Mouse (Mus musculus) testis, postnatal 10 days (tissue): ENCODE data around the gene G430095P16Rik.

ENCODE experiments used
- DNase-seq: peaks from one replicate; pipeline ENCODE4 v3.0.0; 2021; ENCODE audit warnings: low spot score

Gene G430095P16Rik

DNA sequence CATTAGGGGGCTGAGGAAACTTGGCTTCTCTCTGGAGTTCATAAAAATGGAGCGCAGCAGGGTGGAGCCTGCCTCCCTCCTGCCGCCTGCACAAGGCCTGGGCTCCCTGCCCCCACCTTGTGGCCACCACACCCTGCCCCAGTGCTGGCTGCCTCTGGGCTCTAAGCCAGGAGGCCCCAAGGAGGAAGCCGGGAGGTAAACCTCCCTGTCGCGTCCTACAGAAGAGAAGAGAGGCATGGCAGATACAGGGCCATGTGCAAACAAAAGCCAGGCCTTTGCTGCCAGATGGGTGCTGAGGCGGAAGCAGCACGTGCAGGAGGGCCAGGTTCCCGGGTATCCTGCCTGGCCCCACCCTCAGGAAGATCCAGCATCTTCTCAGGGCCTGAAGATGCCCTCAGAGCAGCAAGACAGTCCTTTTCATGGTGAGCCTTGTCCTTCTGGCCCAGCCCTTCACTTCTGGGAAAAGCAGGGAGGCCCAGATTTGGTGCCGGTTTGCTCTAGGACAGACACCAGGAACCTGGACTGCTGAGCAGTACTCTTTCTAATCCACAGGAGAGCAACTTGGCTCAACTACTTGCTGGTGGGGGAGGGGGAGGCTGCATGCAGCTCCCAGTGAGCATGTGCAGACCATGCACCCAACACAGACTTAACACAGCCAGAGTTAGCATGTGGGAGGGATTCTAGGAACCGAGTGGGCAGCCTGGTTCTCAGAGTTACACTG lies at the start of gene G430095P16Rik:
Gene G430095P16Rik, plus strand, starts transcription at position 158 of the 721 bp plus-strand sequence.
- peak; percentile 83 for DNase-seq

GRCm38 (mm10) chr8:84677305-84677704 lies 45.5 kb upstream of the G430095P16Rik start:
- DNase-seq: no peak

DNA sequence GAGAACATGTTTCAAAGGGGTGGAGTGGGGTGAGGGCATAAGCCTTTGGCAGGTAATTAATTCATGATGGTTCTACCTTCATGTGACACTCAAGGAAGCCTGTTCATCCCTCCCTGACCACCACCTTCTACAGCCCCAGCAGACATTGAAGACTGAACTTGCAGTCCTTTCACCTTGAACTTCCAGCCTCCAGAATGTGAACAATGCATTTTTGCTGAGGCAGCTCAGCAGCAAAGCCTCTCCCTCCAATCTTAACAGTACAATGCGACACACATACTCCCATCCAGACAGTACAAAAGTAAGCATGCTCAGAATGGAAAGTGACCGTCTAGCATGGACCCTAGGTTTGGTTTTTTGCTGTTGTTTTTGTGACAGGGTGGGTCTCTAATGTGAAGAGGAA lies 41.3 kb upstream of the G430095P16Rik start:
- DNase-seq: no peak

DNA sequence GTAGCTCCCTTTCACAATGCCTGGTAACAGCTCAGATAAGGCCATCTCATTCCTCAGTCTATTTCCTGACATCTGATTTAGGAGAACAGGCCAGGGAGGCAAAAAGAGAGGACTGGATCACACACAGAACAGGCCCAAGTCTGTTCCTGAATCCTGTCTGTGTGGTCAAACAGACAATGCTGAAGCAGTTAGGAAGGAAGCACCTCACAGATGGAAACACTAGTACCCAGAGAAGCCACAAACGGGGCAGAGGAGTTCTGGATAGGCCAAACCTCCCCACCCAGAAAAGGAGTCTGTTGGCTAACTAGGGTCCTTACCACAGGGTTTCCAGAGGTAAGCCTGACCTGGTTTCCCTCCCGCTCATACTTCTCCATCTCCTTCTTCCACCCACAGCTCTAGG lies 40.5 kb upstream of the G430095P16Rik start:
- no peak for DNase-seq

GRCm38 (mm10) chr8:84684537-84684936 lies 38.3 kb upstream of the G430095P16Rik start:
- no peak for DNase-seq

DNA sequence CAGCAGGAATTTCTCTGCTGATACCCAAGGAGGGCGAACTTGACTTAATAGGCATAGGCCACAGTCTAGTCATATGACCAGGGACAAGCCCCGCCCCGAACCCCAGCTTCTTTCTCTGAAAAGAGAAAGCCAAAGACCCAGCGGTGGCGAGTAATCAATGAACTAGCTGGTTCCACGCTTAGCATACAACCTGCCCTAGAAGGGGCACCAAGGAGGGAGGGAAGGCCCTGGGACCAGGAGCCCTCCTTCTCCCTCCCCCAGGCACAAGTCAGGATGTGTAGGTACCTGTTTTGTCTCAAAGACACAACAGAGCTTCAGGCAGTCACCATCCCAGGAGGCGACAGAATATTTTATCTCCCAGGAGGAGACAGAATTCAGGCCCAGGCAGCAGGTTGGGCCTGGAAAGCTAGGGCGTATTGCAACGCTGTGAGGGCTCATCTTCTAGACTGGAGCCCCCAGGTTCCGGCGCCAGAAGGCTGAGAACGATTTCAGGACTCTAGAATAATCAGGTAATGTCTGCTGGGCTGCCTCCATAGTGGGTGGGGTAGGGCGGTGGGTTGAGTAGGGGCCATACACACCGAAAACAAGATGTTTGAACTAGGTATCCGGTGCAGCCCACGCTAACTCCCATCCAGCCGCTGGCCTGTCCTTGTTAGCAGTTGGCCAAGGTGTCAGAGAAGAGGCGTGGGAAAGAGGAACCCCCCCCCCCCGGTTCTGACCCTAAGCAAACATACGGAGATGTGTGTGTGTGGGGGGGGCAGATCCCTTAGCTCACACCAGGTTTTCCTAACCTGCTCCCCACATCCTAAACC lies 36.4 kb upstream of the G430095P16Rik start, which contains the start of gene Trmt1:
Gene Trmt1, plus strand, starts transcription at position 117 of the 812 bp plus-strand sequence.
- DNase-seq: peak; percentile 77

- DNase-seq: peak; percentile 78
Measured at GRCm38 (mm10) chr8:84687003-84687704, 35.7 kb upstream of the G430095P16Rik start.

GRCm38 (mm10) chr8:84687705-84688100 lies 35.1 kb upstream of the G430095P16Rik start, which contains the start of gene Nacc1:
TSS of gene Nacc1 (minus strand) at chr8:84687862.
- DNase-seq: peak; percentile 95

DNA sequence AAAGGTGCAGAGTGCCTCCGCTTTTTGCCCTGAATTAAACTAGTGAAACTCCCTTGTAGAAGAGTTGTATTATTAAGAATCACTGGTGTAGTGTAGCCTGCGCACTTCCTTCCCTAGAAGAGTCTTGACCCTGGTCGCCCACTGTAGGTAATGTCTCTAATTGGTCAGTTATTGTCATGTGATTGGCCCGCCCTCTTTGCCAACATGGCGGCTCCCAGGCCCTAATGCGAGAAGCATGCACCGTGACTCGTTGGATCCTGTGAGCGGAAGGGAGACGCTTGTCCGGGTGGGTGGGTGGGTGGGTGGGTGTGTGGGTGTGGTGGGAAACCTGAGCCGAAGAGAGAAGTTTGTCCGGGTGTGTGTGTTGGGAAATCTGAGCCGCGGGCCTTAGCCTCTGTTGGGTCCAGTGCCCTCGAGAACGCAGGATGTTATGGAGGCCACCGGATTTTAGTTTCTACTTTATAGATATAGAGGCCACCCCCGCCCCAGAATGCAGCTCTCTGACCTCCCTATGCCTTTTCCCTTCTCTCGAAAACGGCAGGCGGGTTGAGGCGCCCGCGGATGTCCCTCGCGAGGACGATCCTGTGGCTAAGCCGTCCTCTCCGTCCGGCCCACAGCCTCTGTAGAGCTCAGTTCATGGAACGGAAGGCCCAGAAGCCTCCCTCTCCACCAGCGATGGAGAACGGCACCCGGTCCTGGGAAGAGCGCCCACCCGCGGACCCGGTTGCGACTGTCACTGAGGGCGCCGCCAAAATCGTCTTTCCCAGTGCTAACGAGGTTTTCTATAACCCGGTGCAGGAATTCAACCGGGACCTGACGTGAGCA lies 33.5 kb upstream of the G430095P16Rik start:
- peak; percentile 89 for DNase-seq

GRCm38 (mm10) chr8:84693332-84693731 lies 29.5 kb upstream of the G430095P16Rik start:
- DNase-seq: no peak

DNA sequence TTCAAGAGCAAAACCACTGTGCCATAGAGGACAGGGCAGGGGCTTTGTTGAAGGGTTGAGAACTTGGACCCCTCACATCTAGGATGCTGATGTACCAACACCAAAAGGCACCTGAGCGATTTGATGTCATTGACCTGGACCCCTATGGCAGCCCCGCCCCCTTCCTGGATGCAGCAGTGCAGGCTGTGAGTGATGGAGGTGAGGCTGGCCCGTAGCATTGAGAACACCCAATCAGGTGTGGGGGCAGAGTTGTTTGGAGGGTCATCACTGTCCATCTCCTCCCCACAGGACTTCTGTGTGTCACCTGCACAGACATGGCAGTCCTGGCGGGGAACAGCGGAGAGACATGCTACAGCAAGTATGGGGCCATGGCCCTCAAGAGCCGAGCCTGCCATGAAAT lies 27.7 kb upstream of the G430095P16Rik start:
- DNase-seq: no peak

- peak; percentile 73 for DNase-seq
Measured at GRCm38 (mm10) chr8:84697166-84698130, 25.4 kb upstream of the G430095P16Rik start.

DNA sequence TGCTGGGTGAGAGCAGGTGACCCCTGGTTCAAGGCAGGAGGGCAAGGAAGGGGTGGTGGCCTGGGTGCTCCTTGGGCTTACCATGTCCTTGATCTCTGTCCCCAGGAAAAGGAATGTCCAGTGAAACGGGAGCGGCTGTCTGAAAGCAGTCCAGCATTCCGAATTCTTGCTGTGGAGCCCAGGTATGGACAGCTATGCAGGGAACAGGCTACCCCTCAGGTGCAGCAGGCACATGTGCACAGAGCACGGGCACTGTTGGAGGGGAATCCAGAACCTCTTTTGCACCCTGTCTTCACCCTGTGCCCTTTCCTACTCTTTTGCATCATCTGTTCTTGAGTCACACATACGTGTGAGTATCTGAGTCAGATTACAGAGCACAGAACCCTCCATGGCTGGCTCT lies 24.5 kb upstream of the G430095P16Rik start:
- no peak for DNase-seq

DNA sequence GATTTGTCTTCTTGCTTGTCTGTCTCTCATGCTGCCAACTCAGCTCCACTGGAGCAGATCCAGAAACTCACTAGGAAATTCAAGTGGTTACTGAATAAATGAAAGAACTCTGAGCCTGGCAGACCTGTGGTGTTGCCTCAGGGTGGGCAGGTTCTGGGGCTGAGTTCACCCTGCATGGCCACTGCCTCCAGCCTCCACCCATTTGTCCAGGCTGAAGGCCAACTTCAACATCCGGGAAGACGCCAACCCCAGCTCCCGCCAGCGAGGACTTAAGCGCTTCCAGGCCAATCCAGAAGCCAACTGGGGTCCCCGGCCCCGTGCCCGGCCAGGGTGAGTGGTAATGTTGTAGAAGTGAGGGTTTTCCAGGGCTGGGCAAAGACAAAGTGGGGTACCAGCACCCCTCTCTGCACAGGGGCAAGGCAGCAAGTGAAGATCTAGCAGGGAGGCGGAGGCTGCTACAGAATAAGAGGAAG lies 23.8 kb upstream of the G430095P16Rik start:
- DNase-seq: no peak

GRCm38 (mm10) chr8:84699861-84700322 lies 22.9 kb upstream of the G430095P16Rik start:
- DNase-seq: peak; percentile 79

DNA sequence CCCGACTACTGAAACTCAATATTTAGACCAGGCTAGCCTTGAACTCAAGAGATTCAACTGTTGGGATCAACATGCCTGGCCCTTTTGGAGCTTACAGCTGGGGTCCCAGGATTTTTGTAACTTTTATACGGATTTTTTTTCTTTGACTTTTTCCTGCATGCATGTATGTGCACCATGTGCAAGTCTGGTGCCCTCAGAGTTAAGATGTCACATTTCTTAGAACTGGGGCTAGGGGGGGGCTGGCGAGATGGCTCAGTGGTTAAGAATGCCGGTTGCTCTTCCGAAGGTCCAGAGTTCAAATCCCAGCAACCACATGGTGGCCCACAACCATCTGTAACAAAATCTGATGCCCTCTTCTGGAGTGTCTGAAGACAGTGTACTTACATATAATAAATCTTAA lies 22.3 kb upstream of the G430095P16Rik start:
- DNase-seq: no peak

GRCm38 (mm10) chr8:84700941-84701911 lies 21.6 kb upstream of the G430095P16Rik start, which contains the start of gene Lyl1:
TSS of gene Lyl1 (plus strand) at chr8:84701457.
- DNase-seq: peak; percentile 69

DNA sequence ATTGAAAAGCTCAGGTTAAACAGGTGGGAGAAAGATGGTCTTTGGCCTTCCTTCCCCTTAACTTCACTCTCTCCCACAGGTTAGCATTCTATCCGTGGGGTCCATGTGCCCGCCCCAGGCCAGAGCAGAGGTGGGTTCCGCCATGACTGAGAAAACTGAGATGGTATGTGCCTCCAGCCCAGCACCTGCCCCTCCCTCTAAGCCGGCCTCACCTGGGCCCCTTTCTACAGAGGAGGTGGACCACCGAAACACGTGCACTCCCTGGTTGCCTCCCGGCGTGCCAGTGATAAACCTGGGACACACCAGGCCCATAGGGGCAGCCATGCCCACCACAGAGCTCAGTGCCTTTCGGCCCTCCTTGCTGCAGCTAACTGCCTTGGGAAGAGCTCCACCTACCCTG lies 20.2 kb upstream of the G430095P16Rik start:
- DNase-seq: no peak

GRCm38 (mm10) chr8:84702963-84703465 lies 19.8 kb upstream of the G430095P16Rik start:
- DNase-seq: no peak
